Comparison of ENCODE assay signal across 7 mouse cellular contexts in genomic region chr17:49615241-49615651, GRCm38 (mm10). TPM values are rescaled to one million over a fixed set of nuclear protein-coding genes. Genes with fewer than 3 reads are reported as not detected.
DNase-seq lines count a peak whose midpoint lies in the region; ATAC-seq and TF ChIP-seq lines count a peak whose summit lies in the region.

No protein-coding gene starts in this region.

- no peak for DNase-seq in left cerebral cortex, adult 2 months (ENCODE audit: extremely low spot score in 1 of 2, low spot score in 2 of 2)
- no peak for DNase-seq in left cerebral cortex, postnatal 36 days (ENCODE audit: low spot score in 2 of 2)
- no peak for DNase-seq in forebrain, embryonic 10.5 days (ENCODE audit: extremely low spot score, low spot score)
- no peak for DNase-seq in left cerebral cortex, adult 18-20 months (ENCODE audit: low spot score in 2 of 2)
- DNase-seq in retina, postnatal 1 day = no peak

- peak; percentile 61; the same call in 1 of the 2 replicates for ATAC-seq in intestine, postnatal 0 days
- ATAC-seq in neural tube, embryonic 12.5 days (ENCODE audit: low FRiP score, low read depth) = peak; percentile 81

- H3K27me3 ChIP-seq in forebrain, embryonic 10.5 days (ENCODE audit: poor library complexity, severe bottlenecking) = peaks cover 4% of the 10 kb centered on the region
- no peaks in the 10 kb centered on the region for H3K27me3 ChIP-seq in intestine, postnatal 0 days (replicated peaks; ENCODE audit: control insufficient read depth, insufficient read depth, low read length)
- H3K27me3 ChIP-seq in neural tube, embryonic 12.5 days (replicated peaks) = no peaks in the 10 kb centered on the region

- H3K4me2 ChIP-seq in intestine, postnatal 0 days (replicated peaks; ENCODE audit: low read depth) = peak overlapping the region; percentile 92
- H3K4me2 ChIP-seq in neural tube, embryonic 12.5 days (replicated peaks) = peak overlapping the region; percentile 93

- intact Hi-C loops in left cerebral cortex, adult 2 months (cut with DNase I) = loop anchor here (5.0 kb wide), 1 partner anchor 148 kb away; no protein-coding TSS in a partner anchor
- intact Hi-C loops in left cerebral cortex, postnatal 36 days (cut with DNase I) = no loop called here

- H3K9me3 ChIP-seq in forebrain, embryonic 10.5 days = no peaks in the 10 kb centered on the region
- no peaks in the 10 kb centered on the region for H3K9me3 ChIP-seq in intestine, postnatal 0 days (ENCODE audit: control insufficient read depth)
- no peaks in the 10 kb centered on the region for H3K9me3 ChIP-seq in neural tube, embryonic 12.5 days

- H3K27ac ChIP-seq in left cerebral cortex, adult 2 months = peak overlapping the region; percentile 12; the same call in 1 of the 2 replicates
- peak overlapping the region; percentile 82 for H3K27ac ChIP-seq in forebrain, embryonic 10.5 days
- H3K27ac ChIP-seq in intestine, postnatal 0 days (ENCODE audit: low read depth, low read length) = no peak overlapping the region
- H3K27ac ChIP-seq in neural tube, embryonic 12.5 days = no peak overlapping the region

- WGBS in forebrain, embryonic 10.5 days = under 1% methylated on average over 26 of the region's 26 CpGs
- WGBS in intestine, postnatal 0 days = under 1% methylated on average over 26 of the region's 26 CpGs
- under 1% methylated on average over 26 of the region's 26 CpGs for WGBS in neural tube, embryonic 12.5 days

- H3K4me3 ChIP-seq in left cerebral cortex, adult 2 months = peak overlapping the region; percentile 58
- peak overlapping the region; percentile 73 for H3K4me3 ChIP-seq in forebrain, embryonic 10.5 days
- peak overlapping the region; percentile 46 for H3K4me3 ChIP-seq in intestine, postnatal 0 days (ENCODE audit: low read depth, low read length)
- peak overlapping the region; percentile 65 for H3K4me3 ChIP-seq in neural tube, embryonic 12.5 days

- no peaks in the 10 kb centered on the region for H3K36me3 ChIP-seq in forebrain, embryonic 10.5 days (replicated peaks)
- H3K36me3 ChIP-seq in intestine, postnatal 0 days (ENCODE audit: control insufficient read depth, insufficient read depth) = no peaks in the 10 kb centered on the region
- no peaks in the 10 kb centered on the region for H3K36me3 ChIP-seq in neural tube, embryonic 12.5 days

- H3K4me1 ChIP-seq in forebrain, embryonic 10.5 days = peaks cover 13% of the 10 kb centered on the region
- H3K4me1 ChIP-seq in intestine, postnatal 0 days (replicated peaks; ENCODE audit: control insufficient read depth, insufficient read depth, low read length) = no peaks in the 10 kb centered on the region
- peaks cover 11% of the 10 kb centered on the region; the same call in 1 of the 2 replicates for H3K4me1 ChIP-seq in neural tube, embryonic 12.5 days

- TF ChIP-seq CTCF in left cerebral cortex, adult 2 months (IDR thresholded peaks at IDR 0.05) = no peak
- no peak for TF ChIP-seq CTCF in intestine, postnatal 0 days (IDR thresholded peaks at IDR 0.05; ENCODE audit: low read depth)

- no peak overlapping the region for H3K9ac ChIP-seq in intestine, postnatal 0 days (ENCODE audit: low read depth, low read length)
- H3K9ac ChIP-seq in neural tube, embryonic 12.5 days = peak overlapping the region; percentile 60

RNA-seq across cellular contexts. Expression of gene Kif6, which starts 0.3 kb away (rescaled TPM):
- 1 to 10 TPM; 1.9 to 2.1 TPM for total RNA-seq in left cerebral cortex, adult 2 months (2021)
- 1 to 10 TPM; 1.6 to 2.1 TPM for total RNA-seq in left cerebral cortex, postnatal 36 days (2021)
- polyA plus RNA-seq in forebrain, embryonic 10.5 days (2016; fragmentation: Nextera tagmentation; extraction: Ambion mirVana) = 2.6 and 2.8 TPM in 2 replicates
- polyA plus RNA-seq in intestine, postnatal 0 days (2015; fragmentation: Nextera tagmentation; extraction: Ambion mirVana) = 0.22 and 0.39 TPM in 2 replicates
- polyA plus RNA-seq in neural tube, embryonic 12.5 days (2016; fragmentation: Nextera tagmentation; extraction: Ambion mirVana) = 3.5 and 3.8 TPM in 2 replicates
- 1 to 10 TPM; 2.3 to 4.1 TPM for total RNA-seq in left cerebral cortex, adult 18-20 months (2021)

RNA-seq across cellular contexts. Expression of gene Daam2, which starts 51.1 kb away (rescaled TPM):
- total RNA-seq in left cerebral cortex, adult 2 months (2021) = 10 to 100 TPM; 48.7 to 55.6 TPM
- total RNA-seq in left cerebral cortex, postnatal 36 days (2021) = 10 to 100 TPM; 47.0 to 57.3 TPM
- 1.5 and 1.7 TPM in 2 replicates for polyA plus RNA-seq in forebrain, embryonic 10.5 days (2016; fragmentation: Nextera tagmentation; extraction: Ambion mirVana)
- polyA plus RNA-seq in intestine, postnatal 0 days (2015; fragmentation: Nextera tagmentation; extraction: Ambion mirVana) = 1.5 and 1.7 TPM in 2 replicates
- 5.7 and 6.5 TPM in 2 replicates for polyA plus RNA-seq in neural tube, embryonic 12.5 days (2016; fragmentation: Nextera tagmentation; extraction: Ambion mirVana)
- 10 to 100 TPM; 40.7 to 45.9 TPM for total RNA-seq in left cerebral cortex, adult 18-20 months (2021)

Comparison
In these comparisons a context has a peak if more than half of its experiments do, and no peak if none do; other contexts are left out.
1. H3K27ac ChIP-seq: peak in left cerebral cortex, adult 2 months (single experiment) and forebrain, embryonic 10.5 days (single experiment); none in intestine, postnatal 0 days (single experiment) and neural tube, embryonic 12.5 days (single experiment).
2. Peak in every context shown above with its lines, with median percentiles within 50 percentile points of each other: H3K4me3 ChIP-seq.